Comparison of ENCODE assay signal across 16 mouse cellular contexts in the genomic region with DNA sequence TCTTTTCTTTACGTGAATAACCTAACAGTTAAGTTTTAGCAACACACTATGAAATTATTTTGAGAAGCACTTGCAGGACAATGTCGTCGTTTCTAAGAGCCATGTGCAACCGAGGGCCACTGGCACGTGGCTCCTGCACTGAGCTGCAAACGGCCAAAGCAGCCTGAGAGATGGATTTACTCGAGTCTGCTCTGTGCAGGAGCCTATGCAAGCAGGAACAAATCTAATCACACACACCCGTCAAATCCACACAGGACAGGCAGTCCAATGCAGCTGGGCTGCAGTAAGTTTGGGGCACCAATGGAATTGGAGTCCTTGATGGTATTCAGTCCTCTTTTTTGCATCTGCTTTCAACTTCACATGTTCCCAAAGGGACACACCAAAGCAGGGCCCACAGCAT.
"Had no signal": no experiment of that assay in that cellular context is flagged by ENCODE, and none has a peak within 500 bp of the region (broad histone marks: within the 10 kb centered on the region; RNA-seq: fewer than 3 reads in every experiment).

No protein-coding gene starts in this region.

- H3K9me3 ChIP-seq: neural tube, embryonic 13.5 days; neural tube, embryonic 15.5 days; stomach, embryonic 15.5 days had no signal

- H3K27ac ChIP-seq: neural tube, embryonic 13.5 days; neural tube, embryonic 15.5 days; stomach, embryonic 15.5 days; stomach, postnatal 0 days had no signal

- H3K4me3 ChIP-seq: neural tube, embryonic 13.5 days; neural tube, embryonic 15.5 days; stomach, embryonic 15.5 days had no signal

- H3K4me2 ChIP-seq: neural tube, embryonic 13.5 days; neural tube, embryonic 15.5 days; stomach, embryonic 15.5 days had no signal

- H3K36me3 ChIP-seq: neural tube, embryonic 13.5 days; neural tube, embryonic 15.5 days; stomach, embryonic 15.5 days had no signal

- H3K27me3 ChIP-seq: neural tube, embryonic 13.5 days; neural tube, embryonic 15.5 days; stomach, embryonic 15.5 days had no signal

- H3K9ac ChIP-seq: neural tube, embryonic 13.5 days; neural tube, embryonic 15.5 days; stomach, embryonic 15.5 days had no signal

- H3K4me1 ChIP-seq: neural tube, embryonic 13.5 days; neural tube, embryonic 15.5 days; stomach, embryonic 15.5 days had no signal

- DNase-seq: retina, postnatal 1 day; right cerebral cortex, adult 18-20 months; right cerebral cortex, postnatal 14 days; right cerebral cortex, postnatal 25 days; right cerebral cortex, postnatal 4 days; spleen, adult 18-20 months; thymus, adult 18-20 months; thymus, adult 2 months; thymus, postnatal 14 days; thymus, postnatal 25 days; thymus, postnatal 36 days; thymus, postnatal 4 days had no signal
